Mouse (Mus musculus) neural tube, embryonic 12.5 days (tissue): ENCODE results near the gene Mob1b. TPM values are rescaled to one million over a fixed set of nuclear protein-coding genes. Genes with fewer than 3 reads are reported as not detected.

Experiments used
- ATAC-seq: fragments of 200-750 bp; cut with Nextera tagmentation; 2 replicates; pipeline ENCODE4 v1.8.0; 2017; ENCODE audit warnings: low read depth, mild to moderate bottlenecking, moderate TSS enrichment, moderate library complexity; ENCODE audit not compliant: low FRiP score
- H3K27ac ChIP-seq: fragments of 300-500 bp; sonication (generic); 2 replicates; pipeline ENCODE4 v1.5.1; 2016
- H3K27me3 ChIP-seq: fragments of 300-500 bp; sonication (generic); replicated peaks from 2 replicates; pipeline ENCODE4 v1.6.1; 2016; ENCODE audit warnings: mild to moderate bottlenecking
- H3K36me3 ChIP-seq: fragments of 300-500 bp; sonication (generic); 2 replicates; pipeline ENCODE4 v1.6.1; 2016; ENCODE audit warnings: mild to moderate bottlenecking
- H3K4me1 ChIP-seq: fragments of 300-500 bp; sonication (generic); 2 replicates; pipeline ENCODE4 v1.6.1; 2016
- H3K4me2 ChIP-seq: fragments of 300-500 bp; sonication (generic); replicated peaks from 2 replicates; pipeline ENCODE4 v1.6.1; 2016; ENCODE audit warnings: mild to moderate bottlenecking
- H3K4me3 ChIP-seq: fragments of 300-500 bp; sonication (generic); 2 replicates; pipeline ENCODE4 v1.5.1; 2016
- H3K9ac ChIP-seq: fragments of 300-500 bp; sonication (generic); 2 replicates; pipeline ENCODE4 v1.6.1; 2016; ENCODE audit warnings: mild to moderate bottlenecking
- H3K9me3 ChIP-seq: fragments of 300-500 bp; sonication (generic); 2 replicates; pipeline ENCODE4 v1.6.1; 2016; ENCODE audit warnings: mild to moderate bottlenecking
- WGBS: fragments of 180-500 bp; shearing (Covaris S2); methylation state at CpG from one replicate; pipeline ENCODE4 v1.1.7; 2016; 5-methylcytosine and 5-hydroxymethylcytosine counted together
- polyA plus RNA-seq: library from polyadenylated mRNA; unstranded; fragments of >200 nt; fragmentation: Nextera tagmentation; extraction: Ambion mirVana; gene quantifications from 2 replicates; pipeline ENCODE4 v1.2.1, GENCODE M21; 2016

The Mob1b gene
- polyA plus RNA-seq, 1 experiment from 2014 or later, result 14.0 TPM

- no peaks in the 10 kb centered on the region for H3K27me3 ChIP-seq
- H3K36me3 ChIP-seq, result no peaks in the 10 kb centered on the region
- H3K4me3 ChIP-seq, result no peak overlapping the region
- no peak overlapping the region for H3K4me2 ChIP-seq
- ATAC-seq, result no peak
- H3K9ac ChIP-seq, result no peak overlapping the region
- H3K27ac ChIP-seq, result no peak overlapping the region
- 92% methylated on average over 5 of the region's 5 CpGs for WGBS
- no peaks in the 10 kb centered on the region for H3K9me3 ChIP-seq
- H3K4me1 ChIP-seq, result peaks cover 17% of the 10 kb centered on the region; the same call in 1 of the 2 replicates
Measured at GRCm38 (mm10) chr5:88762611-88763010, 42.0 kb downstream of the Mob1b start.

GRCm38 (mm10) chr5:88764430-88764986 is 43.9 kb downstream of the Mob1b start:
- Histone ChIP-seq H3K36me3 (peaks cover 1% of the 10 kb centered on the region; the same call in 1 of the 2 replicates), H3K27me3 (no peaks in the 10 kb centered on the region), H3K9ac (no peak overlapping the region), H3K4me3 (peak overlapping the region; percentile 68), H3K9me3 (no peaks in the 10 kb centered on the region), H3K4me2 (peak overlapping the region; percentile 62), H3K4me1 (peaks cover 19% of the 10 kb centered on the region; the same call in 1 of the 2 replicates), H3K27ac (peak overlapping the region; percentile 82; the same call in 1 of the 2 replicates)
- under 1% methylated on average over 22 of the region's 23 CpGs for WGBS
- ATAC-seq, result peak; percentile 68

- Histone ChIP-seq H3K27ac (peak within 1 kb of the TSS; percentile 82), H3K27me3 (no peaks in the 10 kb centered on the region), H3K9ac (peak within 1 kb of the TSS; percentile 80), H3K4me1 (peaks cover 19% of the 10 kb centered on the region; the same call in 1 of the 2 replicates), H3K4me3 (peak within 1 kb of the TSS; percentile 68), H3K9me3 (no peaks in the 10 kb centered on the region), H3K36me3 (peaks cover 4% of the 10 kb centered on the region; the same call in 1 of the 2 replicates), H3K4me2 (peak within 1 kb of the TSS; percentile 62)
- 1% methylated on average over 51 of the region's 51 CpGs for WGBS
- peak; percentile 100 for ATAC-seq
Measured at GRCm38 (mm10) chr5:88764987-88765481, 44.4 kb downstream of the Mob1b start, which contains the start of gene Dck. TSS of gene Dck (plus strand) at chr5:88764996.

- ATAC-seq, result no peak
- H3K36me3 ChIP-seq, result peaks cover 9% of the 10 kb centered on the region; the same call in 1 of the 2 replicates
- 14% methylated on average over 6 of the region's 6 CpGs for WGBS
- H3K4me1 ChIP-seq, result peaks cover 19% of the 10 kb centered on the region; the same call in 1 of the 2 replicates
- H3K27ac ChIP-seq, result peak overlapping the region; percentile 82; the same call in 1 of the 2 replicates
- H3K4me2 ChIP-seq, result peak overlapping the region; percentile 62
- H3K4me3 ChIP-seq, result peak overlapping the region; percentile 68
- no peaks in the 10 kb centered on the region for H3K9me3 ChIP-seq
- peak overlapping the region; percentile 80 for H3K9ac ChIP-seq
- no peaks in the 10 kb centered on the region for H3K27me3 ChIP-seq
Measured at GRCm38 (mm10) chr5:88765587-88765986, 44.9 kb downstream of the Mob1b start.

- 60% methylated on average over 6 of the region's 6 CpGs for WGBS
- ATAC-seq, result no peak
- peaks cover 19% of the 10 kb centered on the region; the same call in 1 of the 2 replicates for H3K4me1 ChIP-seq
- H3K4me3 ChIP-seq, result peak overlapping the region; percentile 68
- 0 out of 2 replicates have a peak overlapping the region, but pooled peaks have one; percentile 26 for H3K9ac ChIP-seq
- H3K9me3 ChIP-seq, result no peaks in the 10 kb centered on the region
- H3K27ac ChIP-seq, result no peak overlapping the region
- H3K36me3 ChIP-seq, result peaks cover 12% of the 10 kb centered on the region; the same call in 1 of the 2 replicates
- H3K4me2 ChIP-seq, result peak overlapping the region; percentile 62
- no peaks in the 10 kb centered on the region for H3K27me3 ChIP-seq
Measured at GRCm38 (mm10) chr5:88766121-88766520, 45.5 kb downstream of the Mob1b start.

GRCm38 (mm10) chr5:88766863-88767262 is 46.2 kb downstream of the Mob1b start:
- H3K9ac ChIP-seq, result no peak overlapping the region
- WGBS, result 98% methylated on average over 5 of the region's 5 CpGs
- H3K36me3 ChIP-seq, result peaks cover 18% of the 10 kb centered on the region

GRCm38 (mm10) chr5:88768201-88768600 is 47.5 kb downstream of the Mob1b start:
- Histone ChIP-seq H3K4me2 (no peak overlapping the region), H3K9me3 (no peaks in the 10 kb centered on the region), H3K27me3 (no peaks in the 10 kb centered on the region), H3K4me1 (peaks cover 19% of the 10 kb centered on the region; the same call in 1 of the 2 replicates), H3K36me3 (peaks cover 29% of the 10 kb centered on the region), H3K27ac (no peak overlapping the region), H3K4me3 (no peak overlapping the region), H3K9ac (no peak overlapping the region)
- no peak for ATAC-seq
- 92% methylated on average over 6 of the region's 6 CpGs for WGBS

More at GRCm38 (mm10) chr5:88766863-88767262, 46.2 kb downstream of the Mob1b start:
- Histone ChIP-seq H3K4me3 (no peak overlapping the region), H3K4me2 (peak overlapping the region; percentile 62), H3K27me3 (no peaks in the 10 kb centered on the region), H3K27ac (no peak overlapping the region), H3K4me1 (peaks cover 19% of the 10 kb centered on the region; the same call in 1 of the 2 replicates), H3K9me3 (no peaks in the 10 kb centered on the region)
- ATAC-seq, result no peak

- Histone ChIP-seq H3K27me3 (no peaks in the 10 kb centered on the region), H3K9ac (no peak overlapping the region), H3K9me3 (no peaks in the 10 kb centered on the region), H3K4me2 (no peak overlapping the region), H3K4me1 (no peaks in the 10 kb centered on the region), H3K4me3 (no peak overlapping the region), H3K27ac (no peak overlapping the region), H3K36me3 (peaks cover 49% of the 10 kb centered on the region)
- 86% methylated on average over 7 of the region's 7 CpGs for WGBS
- ATAC-seq, result no peak
Measured at GRCm38 (mm10) chr5:88782072-88782765, 61.6 kb downstream of the Mob1b start.

GRCm38 (mm10) chr5:88785059-88785458 is 64.4 kb downstream of the Mob1b start:
- Histone ChIP-seq H3K4me3 (no peak overlapping the region), H3K9ac (no peak overlapping the region), H3K4me2 (no peak overlapping the region), H3K36me3 (peaks cover 35% of the 10 kb centered on the region), H3K27me3 (no peaks in the 10 kb centered on the region), H3K4me1 (no peaks in the 10 kb centered on the region), H3K27ac (no peak overlapping the region), H3K9me3 (no peaks in the 10 kb centered on the region)
- ATAC-seq, result no peak
- WGBS, result 82% methylated on average over 1 of the region's 1 CpGs

GRCm38 (mm10) chr5:88790675-88791074 is 70.0 kb downstream of the Mob1b start:
- 62% methylated on average over 9 of the region's 9 CpGs for WGBS
- ATAC-seq, result no peak
- H3K27me3 ChIP-seq, result no peaks in the 10 kb centered on the region
- no peaks in the 10 kb centered on the region for H3K4me1 ChIP-seq
- no peak overlapping the region for H3K27ac ChIP-seq
- no peak overlapping the region for H3K4me2 ChIP-seq
- no peak overlapping the region for H3K9ac ChIP-seq
- H3K4me3 ChIP-seq, result no peak overlapping the region
- H3K9me3 ChIP-seq, result no peaks in the 10 kb centered on the region
- H3K36me3 ChIP-seq, result 0 out of 2 replicates have a peak, but pooled peaks cover under 1% of the 10 kb centered on the region

GRCm38 (mm10) chr5:88791256-88792245 is 70.9 kb downstream of the Mob1b start:
- H3K4me2 ChIP-seq, result no peak overlapping the region
- no peak overlapping the region for H3K27ac ChIP-seq
- H3K9ac ChIP-seq, result no peak overlapping the region
- H3K4me1 ChIP-seq, result no peaks in the 10 kb centered on the region; the same call in 1 of the 2 replicates
- no peaks in the 10 kb centered on the region for H3K36me3 ChIP-seq
- WGBS, result 45% methylated on average over 10 of the region's 10 CpGs
- peak; percentile 57; the same call in 1 of the 2 replicates for ATAC-seq
- H3K4me3 ChIP-seq, result no peak overlapping the region
- H3K9me3 ChIP-seq, result no peaks in the 10 kb centered on the region
- H3K27me3 ChIP-seq, result no peaks in the 10 kb centered on the region
